Comparison of ENCODE assay signal across 9 mouse cellular contexts in the genomic region with DNA sequence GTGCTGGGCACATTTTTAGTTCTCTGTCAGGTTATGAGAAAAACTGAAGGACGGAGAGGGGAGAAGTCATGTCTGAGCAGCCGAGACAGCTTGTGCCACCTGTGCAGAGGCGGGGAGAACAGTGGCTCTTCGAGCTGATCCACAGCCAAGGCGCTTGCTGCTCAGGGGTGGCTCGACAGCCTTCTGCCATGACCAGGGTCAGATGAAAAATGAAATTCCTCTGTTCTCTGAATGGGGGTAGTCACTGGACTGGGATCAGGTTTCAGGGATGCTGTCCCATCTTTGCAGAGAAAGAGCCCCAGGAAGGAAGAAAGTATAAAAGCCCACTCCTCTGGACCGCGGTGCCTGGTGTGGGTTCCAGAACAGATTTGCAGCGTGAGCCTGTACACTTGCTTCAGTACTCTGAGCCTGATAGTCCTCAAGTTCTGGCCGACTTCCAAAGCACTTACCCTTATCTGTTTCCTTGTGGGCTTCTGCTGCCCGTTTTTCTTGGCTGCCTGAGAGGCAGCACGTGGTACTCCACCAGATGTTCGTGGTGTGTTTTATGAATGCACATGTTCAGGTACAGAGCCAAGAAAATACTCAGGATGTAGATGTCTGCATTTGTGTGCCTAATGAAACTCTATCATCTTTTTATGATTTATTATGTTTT. TPM values are rescaled to one million over a fixed set of nuclear protein-coding genes. Genes with fewer than 3 reads are reported as not detected.
DNase-seq lines count a peak whose midpoint lies in the region; ATAC-seq lines count a peak whose summit lies in the region.
"Had no signal": no experiment of that assay in that cellular context is flagged by ENCODE, and none has a peak within 500 bp of the region (broad histone marks: within the 10 kb centered on the region; RNA-seq: fewer than 3 reads in every experiment).

No protein-coding gene starts in this region.

- peak; percentile 70 for DNase-seq in forebrain, embryonic 14.5 days (ENCODE audit: low spot score)
- DNase-seq in forebrain, embryonic 11.5 days (ENCODE audit: low spot score) = no peak
- peak; percentile 91 for DNase-seq in MEL-GATA-1-ER (ENCODE audit: extremely low read depth, low read depth)
- DNase-seq in embryo, embryonic 11 days = peak; percentile 25
- peak; percentile 75 for DNase-seq in lung, postnatal 10 days
- no peak for DNase-seq in Muller cell, postnatal 12 days (ENCODE audit: inconsistent ontology term)
- no peak for DNase-seq in gastrocnemius, postnatal 10 days

- peak; percentile 49 for ATAC-seq in forebrain, embryonic 14.5 days
- ATAC-seq in forebrain, embryonic 11.5 days (replicated peaks; ENCODE audit: low FRiP score) = no peak
- peak; percentile 83 to 86 for ATAC-seq in hematopoietic stem cell, adult 5-6 weeks (replicated peaks in 1 of 2; ENCODE audit: insufficient read depth in 1 of 2, low FRiP score in 2 of 2, low TSS enrichment in 1 of 2, low read depth in 1 of 2, poor library complexity in 2 of 2, severe bottlenecking in 2 of 2)

- 69% methylated on average over 13 of the region's 13 CpGs for WGBS in forebrain, embryonic 14.5 days
- 81% methylated on average over 13 of the region's 13 CpGs for WGBS in forebrain, embryonic 11.5 days

- H3K4me2 ChIP-seq in forebrain, embryonic 14.5 days (ENCODE audit: low read length) = no peak overlapping the region
- H3K4me2 ChIP-seq in forebrain, embryonic 11.5 days (ENCODE audit: low read depth, low read length, severe bottlenecking) = no peak overlapping the region
- H3K4me2 ChIP-seq: embryonic facial prominence, embryonic 13.5 days had no signal

- H3K4me1 ChIP-seq in forebrain, embryonic 14.5 days (ENCODE audit: control insufficient read depth, insufficient read depth, low read length) = no peaks in the 10 kb centered on the region; the same call in 1 of the 2 replicates
- no peaks in the 10 kb centered on the region for H3K4me1 ChIP-seq in forebrain, embryonic 11.5 days (replicated peaks; ENCODE audit: control insufficient read depth, insufficient read depth, low read length)

- H3K36me3 ChIP-seq in forebrain, embryonic 14.5 days (ENCODE audit: control insufficient read depth, insufficient read depth, low read length) = no peaks in the 10 kb centered on the region
- no peaks in the 10 kb centered on the region for H3K36me3 ChIP-seq in forebrain, embryonic 11.5 days (ENCODE audit: control insufficient read depth, insufficient read depth, low read length)
- H3K36me3 ChIP-seq: embryonic facial prominence, embryonic 13.5 days had no signal

- no peak overlapping the region for H3K27ac ChIP-seq in forebrain, embryonic 14.5 days (ENCODE audit: low read depth, low read length)
- H3K27ac ChIP-seq in forebrain, embryonic 11.5 days (ENCODE audit: low read depth, low read length) = no peak overlapping the region
- H3K27ac ChIP-seq: embryonic facial prominence, embryonic 13.5 days had no signal

- H3K4me3 ChIP-seq in forebrain, embryonic 14.5 days (ENCODE audit: low read depth, low read length) = no peak overlapping the region
- no peak overlapping the region for H3K4me3 ChIP-seq in forebrain, embryonic 11.5 days (ENCODE audit: low read depth, low read length)
- H3K4me3 ChIP-seq: embryonic facial prominence, embryonic 13.5 days had no signal

- no peaks in the 10 kb centered on the region for H3K9me3 ChIP-seq in forebrain, embryonic 14.5 days (replicated peaks; ENCODE audit: control insufficient read depth, low read length)
- H3K9me3 ChIP-seq in forebrain, embryonic 11.5 days (ENCODE audit: control insufficient read depth, low read length) = no peaks in the 10 kb centered on the region
- H3K9me3 ChIP-seq: embryonic facial prominence, embryonic 13.5 days had no signal

- H3K9ac ChIP-seq in forebrain, embryonic 14.5 days (ENCODE audit: low read length) = no peak overlapping the region
- H3K9ac ChIP-seq in forebrain, embryonic 11.5 days (ENCODE audit: low read length) = no peak overlapping the region
- H3K9ac ChIP-seq: embryonic facial prominence, embryonic 13.5 days had no signal

- no peaks in the 10 kb centered on the region for H3K27me3 ChIP-seq in forebrain, embryonic 14.5 days (replicated peaks; ENCODE audit: control insufficient read depth, insufficient read depth, low read length)
- H3K27me3 ChIP-seq in forebrain, embryonic 11.5 days (ENCODE audit: control insufficient read depth, insufficient read depth, low read length) = no peaks in the 10 kb centered on the region
- H3K27me3 ChIP-seq: embryonic facial prominence, embryonic 13.5 days had no signal

RNA-seq across cellular contexts. Expression of gene Ak4, which starts 20.8 kb away (rescaled TPM):
- 2.9 and 4.6 TPM in 2 replicates for polyA plus RNA-seq in forebrain, embryonic 14.5 days (2014; fragmentation: Nextera tagmentation; extraction: Ambion mirVana)
- 11.9 and 12.8 TPM in 2 replicates for polyA plus RNA-seq in forebrain, embryonic 11.5 days (2014; fragmentation: Nextera tagmentation; extraction: Ambion mirVana)
- total RNA-seq in hematopoietic stem cell, adult 5-6 weeks (2017) = 19.4 and 21.7 TPM in 2 replicates
- 1 to 10 TPM; 7.4 to 8.8 TPM for total RNA-seq in gastrocnemius, postnatal 10 days (2021)

RNA-seq across cellular contexts. Expression of gene Dnajc6, which starts 56.6 kb away (rescaled TPM):
- polyA plus RNA-seq in forebrain, embryonic 14.5 days (2014; fragmentation: Nextera tagmentation; extraction: Ambion mirVana) = 22.0 and 28.3 TPM in 2 replicates
- polyA plus RNA-seq in forebrain, embryonic 11.5 days (2014; fragmentation: Nextera tagmentation; extraction: Ambion mirVana) = 3.0 and 4.0 TPM in 2 replicates
- total RNA-seq in hematopoietic stem cell, adult 5-6 weeks (2017) = 42.5 and 48.3 TPM in 2 replicates
- total RNA-seq in gastrocnemius, postnatal 10 days (2021) = under 1 TPM; 0.73 to 0.90 TPM

Comparison
In these comparisons a context has a peak if more than half of its experiments do, and no peak if none do; other contexts are left out.
1. DNase-seq: peak in forebrain, embryonic 14.5 days (single experiment), MEL-GATA-1-ER (single experiment), embryo, embryonic 11 days (single experiment) and lung, postnatal 10 days (single experiment); none in forebrain, embryonic 11.5 days (single experiment), Muller cell, postnatal 12 days (single experiment) and gastrocnemius, postnatal 10 days (single experiment).
2. RNA of gene Dnajc6, which starts 56.6 kb away (total RNA-seq): 42.5 to 48.3 TPM in hematopoietic stem cell, adult 5-6 weeks; 0.73 to 0.90 TPM in gastrocnemius, postnatal 10 days; every median in the first group is over 10 times any median in the second.